Mouse (Mus musculus) limb, embryonic 12.5 days (tissue): ENCODE data around the gene Nptn. TPM values are rescaled to one million over a fixed set of nuclear protein-coding genes. Genes with fewer than 3 reads are reported as not detected.
"Not testable (repeated sequence)": the region's sequence is repeated elsewhere in the genome, so short reads cannot be mapped to it uniquely, and the experiment has no call there.

Source experiments
- ATAC-seq: fragments of 200-750 bp; cut with Nextera tagmentation; 2 replicates; pipeline ENCODE4 v1.8.0; 2017; ENCODE audit warnings: low read depth, moderate TSS enrichment; ENCODE audit not compliant: insufficient number of reproducible peaks, insufficient read depth, low FRiP score, low TSS enrichment
- H3K27ac ChIP-seq: fragments of 300-500 bp; sonication (generic); 2 replicates; pipeline ENCODE4 v1.5.1; 2016; ENCODE audit warnings: mild to moderate bottlenecking, moderate library complexity
- H3K27me3 ChIP-seq: fragments of 300-500 bp; sonication (generic); 2 replicates; pipeline ENCODE4 v1.6.1; 2016; ENCODE audit warnings: mild to moderate bottlenecking, moderate library complexity
- H3K36me3 ChIP-seq: fragments of 300-500 bp; sonication (generic); 2 replicates; pipeline ENCODE4 v1.6.1; 2016; ENCODE audit warnings: mild to moderate bottlenecking, moderate library complexity
- H3K4me1 ChIP-seq: fragments of 300-500 bp; sonication (generic); replicated peaks from 2 replicates; pipeline ENCODE4 v1.6.1; 2016
- H3K4me2 ChIP-seq: fragments of 300-500 bp; sonication (generic); 2 replicates; pipeline ENCODE4 v1.6.1; 2016; ENCODE audit warnings: mild to moderate bottlenecking, moderate library complexity
- H3K4me3 ChIP-seq: fragments of 300-500 bp; sonication (generic); replicated peaks from 2 replicates; pipeline ENCODE4 v1.5.1; 2016; ENCODE audit warnings: mild to moderate bottlenecking
- H3K9ac ChIP-seq: fragments of 300-500 bp; sonication (generic); replicated peaks from 2 replicates; pipeline ENCODE4 v1.6.1; 2016; ENCODE audit warnings: mild to moderate bottlenecking, moderate library complexity
- H3K9me3 ChIP-seq: fragments of 300-500 bp; sonication (generic); 2 replicates; pipeline ENCODE4 v1.6.1; 2016; ENCODE audit warnings: mild to moderate bottlenecking, moderate library complexity
- WGBS: fragments of 180-500 bp; shearing (Covaris S2); methylation state at CpG from one replicate; pipeline ENCODE4 v1.1.7; 2016; 5-methylcytosine and 5-hydroxymethylcytosine counted together
- polyA plus RNA-seq: library from polyadenylated mRNA; unstranded; fragments of >200 nt; fragmentation: Nextera tagmentation; extraction: Ambion mirVana; gene quantifications from 2 replicates; pipeline ENCODE4 v1.2.1, GENCODE M21; 2016

Nptn gene
- polyA plus RNA-seq, 1 experiment from 2014 or later, result 64.5 TPM

DNA sequence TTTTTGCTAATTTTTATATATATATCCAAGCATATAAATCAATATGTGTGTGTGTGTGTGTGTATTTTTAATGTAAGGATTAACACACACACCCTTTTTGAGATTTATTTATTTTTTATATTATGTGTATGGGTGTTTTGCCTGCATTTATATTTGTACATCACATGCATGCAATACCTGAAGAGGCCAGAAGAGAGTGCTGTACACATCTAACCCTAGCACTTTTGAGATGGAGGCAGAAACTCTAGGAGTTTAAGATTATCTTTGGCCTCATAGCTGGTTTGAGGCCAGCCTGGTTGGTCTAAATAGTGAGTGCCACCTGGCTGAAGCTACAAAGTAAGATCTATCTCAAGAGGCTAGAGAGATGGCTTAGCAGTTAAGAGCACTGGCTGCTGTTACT, 14.4 kb upstream of the Nptn start:
- H3K4me3 ChIP-seq, result no peak overlapping the region
- no peaks in the 10 kb centered on the region for H3K4me1 ChIP-seq
- H3K4me2 ChIP-seq, result no peak overlapping the region
- ATAC-seq, result no peak
- no peaks in the 10 kb centered on the region for H3K36me3 ChIP-seq
- H3K27ac ChIP-seq, result no peak overlapping the region
- peaks cover 5% of the 10 kb centered on the region; the same call in 1 of the 2 replicates for H3K9me3 ChIP-seq
- H3K27me3 ChIP-seq, result no peaks in the 10 kb centered on the region
- no peak overlapping the region for H3K9ac ChIP-seq

DNA sequence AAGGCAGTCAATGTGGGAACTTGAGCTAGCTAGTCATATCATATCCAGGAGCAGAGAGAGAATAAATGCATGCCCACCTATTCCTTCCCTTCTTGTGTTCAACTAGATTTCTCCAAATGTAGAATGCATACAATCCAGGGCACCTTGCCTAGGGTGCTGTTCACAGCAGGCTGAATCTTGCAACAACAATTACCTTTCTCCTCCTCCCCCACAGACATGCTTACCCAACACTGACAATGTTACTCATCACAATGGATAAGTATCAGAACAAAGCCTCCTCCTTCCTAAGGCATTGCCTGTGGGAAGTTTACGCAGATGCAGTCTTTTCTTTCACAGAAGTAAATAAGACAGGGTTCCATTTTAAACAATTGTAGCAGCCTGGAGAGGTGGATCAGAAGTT, 11.0 kb upstream of the Nptn start:
- Histone ChIP-seq H3K9ac (no peak overlapping the region), H3K4me3 (no peak overlapping the region), H3K27me3 (no peaks in the 10 kb centered on the region), H3K4me2 (no peak overlapping the region), H3K27ac (no peak overlapping the region), H3K4me1 (no peaks in the 10 kb centered on the region), H3K9me3 (peaks cover 5% of the 10 kb centered on the region; the same call in 1 of the 2 replicates), H3K36me3 (no peaks in the 10 kb centered on the region)
- WGBS, result 92% methylated on average over 1 of the region's 1 CpGs
- no peak for ATAC-seq

DNA sequence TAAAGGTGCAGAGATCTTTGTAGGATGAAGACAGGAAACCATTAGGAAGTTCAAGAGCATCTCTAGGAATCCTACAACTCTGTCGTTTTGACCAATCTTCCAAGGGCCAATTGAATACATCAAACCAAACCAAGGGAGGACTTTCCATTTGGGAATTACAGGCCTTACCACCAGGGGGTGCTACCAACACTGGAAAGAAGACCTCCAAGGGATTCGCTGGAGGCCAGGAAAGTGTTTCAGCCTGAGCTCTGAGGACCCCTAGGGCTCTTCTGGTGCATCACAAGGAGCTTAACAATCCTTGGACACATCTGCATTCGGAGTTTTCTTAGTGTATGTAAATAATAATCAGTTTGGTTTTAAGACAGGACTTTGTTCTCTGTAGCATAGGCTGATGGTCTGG, 3.4 kb upstream of the Nptn start:
- no peaks in the 10 kb centered on the region for H3K9me3 ChIP-seq
- 27% methylated on average over 3 of the region's 3 CpGs for WGBS
- no peaks in the 10 kb centered on the region for H3K36me3 ChIP-seq
- peaks cover 10% of the 10 kb centered on the region for H3K4me1 ChIP-seq
- H3K27ac ChIP-seq, result no peak overlapping the region
- H3K4me3 ChIP-seq, result no peak overlapping the region
- no peak for ATAC-seq
- H3K9ac ChIP-seq, result no peak overlapping the region
- no peaks in the 10 kb centered on the region for H3K27me3 ChIP-seq
- no peak overlapping the region for H3K4me2 ChIP-seq

DNA sequence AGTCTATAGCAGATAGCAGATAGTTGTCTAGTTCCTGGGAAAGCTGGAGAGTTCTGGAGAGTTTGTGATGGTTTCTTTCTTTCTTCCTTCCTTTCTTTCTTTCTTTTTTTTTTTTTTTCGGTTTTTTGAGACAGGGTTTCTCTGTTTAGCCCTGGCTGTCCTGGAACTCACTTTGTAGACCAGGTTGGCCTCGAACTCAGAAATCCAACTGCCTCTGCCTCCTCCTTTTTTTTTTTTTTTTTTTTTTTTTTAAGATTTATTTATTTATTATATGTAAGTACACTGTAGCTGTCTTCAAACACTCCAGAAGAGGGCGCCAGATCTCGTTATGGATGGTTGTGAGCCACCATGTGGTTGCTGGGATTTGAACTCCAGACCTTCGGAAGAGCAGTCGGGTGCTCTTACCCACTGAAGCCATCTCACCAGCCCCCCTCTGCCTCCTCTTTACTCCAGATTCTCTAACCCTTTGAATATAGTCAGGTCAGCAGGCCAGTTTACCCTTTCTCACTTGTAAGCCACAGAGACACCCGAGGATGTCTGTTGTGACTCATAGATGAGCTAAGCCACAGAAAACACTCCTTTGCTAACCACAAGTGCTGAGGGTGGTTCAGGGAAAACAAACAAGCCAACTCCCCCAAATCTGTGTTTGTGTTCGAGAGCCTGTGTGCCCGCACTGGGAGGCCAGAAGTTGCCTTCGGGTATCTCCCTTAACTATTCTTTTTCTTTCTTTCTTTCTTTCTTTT, 1.4 kb upstream of the Nptn start:
- not testable (repeated sequence) for H3K27ac ChIP-seq, H3K27me3 ChIP-seq, H3K4me3 ChIP-seq, ATAC-seq, H3K9ac ChIP-seq, H3K9me3 ChIP-seq, H3K36me3 ChIP-seq, H3K4me2 ChIP-seq
- 78% methylated on average over 10 of the region's 10 CpGs for WGBS
- peaks cover 14% of the 10 kb centered on the region for H3K4me1 ChIP-seq

DNA sequence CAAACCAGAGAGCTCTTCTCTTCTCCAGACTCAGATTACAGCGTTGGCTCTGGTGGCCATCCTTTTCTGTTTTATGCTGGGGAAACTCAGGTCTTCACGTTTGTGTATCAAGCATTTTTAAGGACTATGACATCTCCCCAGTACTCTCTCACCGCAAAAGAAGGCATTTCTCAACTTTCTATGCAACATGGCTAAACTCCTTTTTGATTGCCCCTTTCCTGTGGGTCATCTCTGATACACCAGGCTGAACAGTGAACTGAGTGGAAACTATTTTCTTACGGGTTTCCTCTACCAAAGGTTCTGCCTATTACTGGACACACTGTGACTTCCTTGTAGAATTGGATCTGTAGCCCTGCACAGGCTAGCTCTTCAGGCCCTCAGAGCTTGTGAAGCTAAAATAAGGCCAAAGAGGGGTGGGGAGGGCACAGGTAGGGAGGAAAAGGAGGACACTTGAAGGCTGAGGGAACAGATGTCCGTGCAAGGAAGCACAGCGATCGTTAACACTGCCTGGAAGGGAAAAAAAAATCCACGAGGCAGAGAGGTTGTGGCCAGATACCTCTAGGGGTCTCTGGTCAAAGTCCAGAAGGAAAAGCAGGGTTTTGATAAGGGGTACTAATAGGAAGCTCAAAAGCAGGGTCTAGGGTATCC, 633 bp upstream of the Nptn start:
- peak overlapping the region; percentile 82 for H3K27ac ChIP-seq
- WGBS, result 31% methylated on average over 8 of the region's 8 CpGs
- H3K9ac ChIP-seq, result peak overlapping the region; percentile 51

DNA sequence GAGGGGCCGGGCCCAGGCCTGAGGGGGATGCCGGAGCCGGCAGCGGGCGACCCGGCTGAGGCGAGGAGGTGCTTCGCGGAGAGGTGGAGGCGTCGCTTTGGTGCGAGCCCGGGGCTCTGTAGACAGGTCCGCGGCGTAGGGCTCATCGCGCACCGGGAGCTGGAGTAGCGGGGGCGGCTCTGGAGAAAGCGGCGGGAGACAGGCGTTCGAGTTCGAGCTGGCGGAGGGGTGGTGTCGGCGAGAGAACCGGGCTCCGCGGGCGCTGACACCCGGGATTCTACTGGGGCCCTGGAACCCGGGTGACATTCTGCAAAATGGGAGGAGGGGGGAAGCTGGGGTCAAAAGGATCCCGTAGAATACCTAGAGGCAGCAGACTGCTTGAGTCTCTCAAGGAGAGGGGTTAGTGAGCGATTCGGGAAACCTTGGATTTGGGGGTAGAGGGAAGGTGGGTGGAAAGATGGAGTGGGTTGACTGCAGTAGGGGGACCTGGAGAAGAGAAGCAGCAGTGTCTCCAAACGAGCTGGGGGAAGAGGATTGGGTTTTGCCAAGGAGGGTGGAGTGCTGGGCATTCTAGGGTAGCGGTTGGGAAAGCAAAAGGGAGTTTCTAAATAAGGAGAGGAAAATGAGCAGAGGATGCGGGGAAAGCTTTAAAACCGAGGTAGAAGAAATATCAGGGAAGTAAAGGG, 684 bp downstream of the Nptn start:
- H3K4me1 ChIP-seq, result peaks cover 14% of the 10 kb centered on the region
- H3K4me3 ChIP-seq, result peak overlapping the region; percentile 93
- peak overlapping the region; percentile 97 for H3K9ac ChIP-seq
- peak overlapping the region; percentile 98 for H3K27ac ChIP-seq
- peak overlapping the region; percentile 86 for H3K4me2 ChIP-seq
- no peaks in the 10 kb centered on the region for H3K9me3 ChIP-seq
- ATAC-seq, result peak; percentile 54
- H3K27me3 ChIP-seq, result no peaks in the 10 kb centered on the region
- H3K36me3 ChIP-seq, result no peaks in the 10 kb centered on the region
- under 1% methylated on average over 42 of the region's 42 CpGs for WGBS

More for the DNA sequence above, 633 bp upstream of the Nptn start:
- Histone ChIP-seq H3K36me3 (no peaks in the 10 kb centered on the region), H3K4me2 (peak overlapping the region; percentile 62), H3K4me1 (peaks cover 14% of the 10 kb centered on the region), H3K9me3 (no peaks in the 10 kb centered on the region), H3K4me3 (peak overlapping the region; percentile 93), H3K27me3 (no peaks in the 10 kb centered on the region)
- peak; percentile 32 for ATAC-seq

DNA sequence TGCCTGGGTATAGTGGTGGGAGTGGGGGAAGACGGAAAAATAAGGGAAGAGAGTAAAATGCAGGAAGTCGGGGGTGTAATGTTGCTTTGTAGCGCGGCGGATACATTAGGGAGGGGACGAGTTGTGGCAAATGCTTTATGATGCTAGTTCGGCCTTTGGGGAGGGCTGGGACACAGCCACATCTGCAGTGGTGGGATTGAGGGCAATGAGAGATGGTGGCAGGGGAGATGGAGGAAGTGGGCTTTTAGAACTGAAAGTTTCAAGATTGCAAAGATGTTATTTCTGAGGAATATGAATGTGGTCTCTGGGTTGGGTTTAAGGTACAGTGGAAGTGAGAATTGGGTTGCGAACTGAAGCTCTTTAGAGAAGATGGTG, 1.2 kb downstream of the Nptn start:
- Histone ChIP-seq H3K27me3 (no peaks in the 10 kb centered on the region), H3K9ac (peak overlapping the region; percentile 97), H3K4me2 (peak overlapping the region; percentile 86), H3K27ac (peak overlapping the region; percentile 98), H3K4me3 (peak overlapping the region; percentile 93), H3K9me3 (no peaks in the 10 kb centered on the region), H3K36me3 (no peaks in the 10 kb centered on the region), H3K4me1 (peaks cover 14% of the 10 kb centered on the region)
- WGBS, result 2% methylated on average over 8 of the region's 8 CpGs
- ATAC-seq, result no peak

DNA sequence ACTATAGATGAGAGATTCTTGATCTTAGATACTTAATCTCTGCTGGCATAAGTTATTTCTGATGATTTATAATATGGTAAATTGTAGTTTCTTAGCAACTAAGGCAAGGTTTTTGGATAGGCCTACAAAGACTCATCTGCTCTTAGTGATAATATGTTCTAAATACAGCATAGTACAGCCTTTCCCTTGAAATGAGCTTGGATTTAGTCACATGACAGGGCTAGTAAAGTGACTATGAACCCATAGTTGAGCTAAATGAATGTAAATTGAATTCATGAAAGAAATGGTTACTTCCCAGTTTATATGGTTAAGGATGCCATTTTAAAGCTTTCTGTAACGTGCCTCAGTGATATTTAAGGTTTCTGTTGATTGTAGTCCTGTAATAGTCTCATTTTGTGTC, 2.3 kb downstream of the Nptn start:
- WGBS, result 85% methylated on average over 1 of the region's 1 CpGs
- ATAC-seq, result no peak
- no peak overlapping the region for H3K4me2 ChIP-seq

DNA sequence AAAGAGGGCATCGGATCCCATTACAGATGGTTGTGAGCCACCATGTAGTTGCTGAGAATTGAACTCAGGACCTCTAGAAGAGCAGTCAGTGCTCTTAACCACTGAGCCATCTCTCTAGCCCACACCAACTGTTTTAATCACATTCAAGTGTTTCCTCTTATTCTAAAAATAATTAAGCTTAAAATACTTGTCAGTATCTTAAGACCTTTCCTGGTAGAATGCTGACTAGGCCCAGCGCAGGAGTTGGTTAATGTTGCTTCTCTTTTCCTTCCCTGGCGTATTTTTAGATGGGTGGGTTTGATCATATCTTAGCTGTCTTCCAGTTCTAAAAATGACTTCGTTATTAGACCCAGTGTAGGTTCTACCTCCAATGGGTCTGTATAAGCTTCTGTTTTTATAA, 6.6 kb downstream of the Nptn start:
- Histone ChIP-seq H3K27ac (no peak overlapping the region), H3K4me2 (no peak overlapping the region), H3K4me3 (no peak overlapping the region), H3K36me3 (no peaks in the 10 kb centered on the region), H3K9me3 (no peaks in the 10 kb centered on the region), H3K4me1 (peaks cover 20% of the 10 kb centered on the region), H3K9ac (no peak overlapping the region), H3K27me3 (no peaks in the 10 kb centered on the region)
- no peak for ATAC-seq
- whole genome bisulfite sequencing, result 91% methylated on average over 4 of the region's 4 CpGs

More for the DNA sequence above, 2.3 kb downstream of the Nptn start:
- Histone ChIP-seq H3K36me3 (no peaks in the 10 kb centered on the region), H3K9ac (no peak overlapping the region), H3K4me1 (peaks cover 14% of the 10 kb centered on the region), H3K4me3 (no peak overlapping the region), H3K27ac (no peak overlapping the region), H3K9me3 (no peaks in the 10 kb centered on the region), H3K27me3 (no peaks in the 10 kb centered on the region)

DNA sequence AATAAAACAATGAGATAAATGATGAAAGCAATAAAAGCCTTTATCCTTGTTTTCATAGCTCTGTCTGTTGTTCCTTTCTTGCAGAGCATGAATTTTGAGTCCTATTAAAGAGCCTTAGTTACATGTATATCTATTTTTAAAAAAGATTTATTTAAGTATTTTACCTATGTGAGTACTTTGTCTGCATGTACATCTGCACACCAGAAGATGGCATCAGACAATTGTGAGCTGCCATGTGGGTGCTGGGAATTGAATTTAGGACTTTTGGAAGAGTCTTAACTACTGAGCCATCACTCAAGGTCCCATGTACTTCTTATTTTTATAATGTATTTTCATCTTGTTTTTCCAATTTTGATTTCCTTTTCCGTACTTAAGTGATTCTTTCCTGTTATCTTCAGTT, 13.3 kb downstream of the Nptn start:
- Histone ChIP-seq H3K4me1 (peaks cover 19% of the 10 kb centered on the region), H3K27ac (no peak overlapping the region), H3K9ac (no peak overlapping the region), H3K27me3 (no peaks in the 10 kb centered on the region), H3K36me3 (no peaks in the 10 kb centered on the region), H3K9me3 (no peaks in the 10 kb centered on the region), H3K4me2 (no peak overlapping the region), H3K4me3 (no peak overlapping the region)
- no peak for ATAC-seq
- WGBS, result 98% methylated on average over 1 of the region's 1 CpGs

DNA sequence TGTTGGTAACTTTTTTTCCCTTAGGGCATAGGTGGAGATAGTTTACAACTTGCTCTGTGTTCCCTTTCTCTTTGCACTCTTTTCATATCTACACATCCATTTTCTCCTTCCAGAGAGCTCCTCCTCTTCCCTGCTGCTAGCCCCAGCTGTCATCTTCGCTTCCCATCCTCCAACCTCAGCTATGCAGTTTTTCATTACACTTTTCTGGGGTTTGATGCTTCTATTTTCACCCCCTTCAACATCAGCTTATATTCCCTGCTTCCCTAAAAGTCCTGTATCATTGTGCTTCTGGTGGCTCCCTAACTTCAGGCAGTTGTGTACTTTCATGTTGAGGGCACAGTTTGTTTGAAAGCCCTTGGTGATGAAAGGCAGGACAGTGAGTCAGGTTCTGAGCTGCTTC, 31.8 kb downstream of the Nptn start:
- Histone ChIP-seq H3K27ac (no peak overlapping the region), H3K36me3 (no peaks in the 10 kb centered on the region), H3K27me3 (no peaks in the 10 kb centered on the region), H3K4me3 (no peak overlapping the region), H3K4me2 (no peak overlapping the region), H3K9ac (no peak overlapping the region), H3K4me1 (0 out of 2 replicates have a peak, but pooled peaks cover 3% of the 10 kb centered on the region), H3K9me3 (no peaks in the 10 kb centered on the region)
- WGBS, result 87% methylated on average over 1 of the region's 1 CpGs
- ATAC-seq, result no peak
